Mouse (Mus musculus): ENCODE data around the gene F830045P16Rik.

DNA sequence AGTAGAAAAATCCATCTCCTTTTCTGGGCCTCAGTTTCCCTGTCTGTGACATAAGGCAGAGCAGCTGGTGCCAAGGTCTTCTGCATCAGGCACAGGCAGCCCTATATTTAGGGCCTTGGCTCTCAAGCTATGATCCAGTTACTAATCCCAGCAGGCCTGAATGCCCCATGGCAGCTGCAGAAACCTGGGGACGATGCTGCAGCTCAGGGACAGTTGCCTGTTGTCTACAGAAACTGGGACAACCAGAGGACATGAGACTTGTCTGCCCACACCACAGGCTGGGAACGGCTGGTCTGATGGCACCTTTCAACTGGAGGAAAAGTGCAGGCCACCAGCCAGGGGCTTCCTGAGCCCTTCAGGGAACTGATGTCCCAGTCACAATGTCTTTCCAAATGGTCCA, at the start of gene F830045P16Rik:
- TF ChIP-seq HCFC1 (IDR thresholded peaks at IDR 0.05; ENCODE audit: borderline replicate concordance, insufficient read depth, low read length) (no peak), CHD2 (IDR thresholded peaks at IDR 0.05; ENCODE audit: low read depth, low read length) (no peak)
